Mouse (Mus musculus) pancreas, adult 10 weeks (tissue): Measurements from ENCODE around the gene Tk1. TPM values are rescaled to one million over a fixed set of nuclear protein-coding genes. Genes with fewer than 3 reads are reported as not detected.

Experiments used
- polyA plus RNA-seq: library from polyadenylated mRNA; stranded (reverse); fragments of 350-450 nt; fragmentation: Illumina TruSeq; extraction: RNeasy Lipid Tissue Mini Kit (QIAGEN cat#74804); gene quantifications from one replicate; pipeline ENCODE4 v1.2.3, GENCODE M21; 2015; ENCODE audit warnings: low read depth, low replicate concordance; ENCODE audit not compliant: insufficient read depth

Tk1 gene
- polyA plus RNA-seq, result not detected

DNA sequence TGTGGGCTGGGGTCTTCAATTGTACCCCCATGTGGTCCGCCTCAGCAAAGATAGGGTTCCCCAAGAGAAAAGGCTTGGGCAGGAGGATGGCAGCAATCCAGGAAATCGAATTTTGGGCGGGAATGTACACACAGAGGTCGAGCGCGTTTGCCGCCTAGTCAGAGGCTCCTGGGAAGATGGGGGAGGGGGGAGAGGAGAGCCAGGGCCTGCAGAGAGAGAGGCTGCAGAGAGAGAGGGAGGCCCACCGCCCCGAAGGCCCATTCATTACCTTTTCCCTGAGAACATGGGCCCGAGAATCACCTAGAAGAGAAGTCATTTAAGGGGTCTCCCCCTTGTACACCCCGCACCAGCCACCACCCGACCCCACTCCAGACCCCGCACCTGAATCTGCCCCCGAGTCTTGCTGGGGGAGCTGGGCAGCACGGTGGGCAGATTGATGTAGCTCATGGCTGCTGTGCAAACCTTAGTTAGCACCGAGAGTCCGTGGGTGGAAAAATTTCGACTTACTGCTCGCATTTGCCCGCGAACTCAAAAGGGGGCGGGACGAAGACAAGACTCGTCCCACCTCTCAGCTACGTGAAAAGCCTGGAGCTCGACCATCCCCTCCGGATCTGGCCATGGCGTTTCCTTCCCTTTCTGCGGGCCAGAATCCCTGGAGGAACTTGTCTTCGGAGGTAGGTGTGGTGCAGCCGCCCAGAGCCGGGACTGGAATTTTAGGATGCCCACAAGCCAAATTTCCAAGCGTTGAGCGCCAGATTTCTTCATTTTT lies at the start of gene Tk1, which contains the start of gene Afmid:
TSS of gene Tk1 (minus strand) at position 760 of the 769 bp plus-strand sequence.
TSS of gene Afmid (plus strand) at position 592 of the 769 bp plus-strand sequence.

DNA sequence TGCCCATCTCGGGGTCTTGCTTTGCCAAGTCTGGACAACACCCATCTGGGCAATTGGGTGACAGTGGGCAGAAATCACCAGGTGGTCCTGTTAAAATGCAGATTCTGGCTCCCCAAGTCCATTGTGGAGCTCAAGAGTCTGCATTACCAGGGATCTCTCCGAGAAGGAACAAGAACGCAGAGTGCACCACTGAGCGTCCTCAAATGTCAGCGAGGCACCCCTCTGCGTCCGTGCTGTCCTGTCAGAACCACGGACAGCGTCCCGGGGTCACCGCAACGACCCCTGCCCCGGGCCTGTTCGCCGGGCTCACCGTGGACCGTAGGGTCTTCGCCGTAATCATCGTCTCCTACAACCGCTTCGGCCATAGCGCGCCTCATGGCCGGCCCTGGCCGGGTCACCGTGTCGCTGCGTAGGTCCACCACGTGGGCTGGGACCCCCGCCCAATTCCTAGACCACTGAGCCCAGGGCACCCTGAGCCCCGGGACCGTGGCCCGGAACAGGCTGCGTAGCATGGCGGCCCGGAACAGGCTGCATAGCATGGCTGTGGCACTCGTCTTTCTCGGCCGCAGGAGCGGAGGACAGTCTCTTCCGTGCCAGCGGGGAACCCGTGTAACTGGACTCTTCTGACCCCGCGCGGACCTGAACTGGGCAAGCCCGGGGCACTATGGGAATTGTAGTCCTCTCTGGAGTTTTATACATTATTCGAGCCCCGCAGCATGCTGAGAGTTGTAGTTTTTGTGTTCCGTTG lies 47.1 kb upstream of the Tk1 start, which contains the start of gene Tha1:
TSS of gene Tha1 (minus strand) at position 621 of the 748 bp plus-strand sequence.

DNA sequence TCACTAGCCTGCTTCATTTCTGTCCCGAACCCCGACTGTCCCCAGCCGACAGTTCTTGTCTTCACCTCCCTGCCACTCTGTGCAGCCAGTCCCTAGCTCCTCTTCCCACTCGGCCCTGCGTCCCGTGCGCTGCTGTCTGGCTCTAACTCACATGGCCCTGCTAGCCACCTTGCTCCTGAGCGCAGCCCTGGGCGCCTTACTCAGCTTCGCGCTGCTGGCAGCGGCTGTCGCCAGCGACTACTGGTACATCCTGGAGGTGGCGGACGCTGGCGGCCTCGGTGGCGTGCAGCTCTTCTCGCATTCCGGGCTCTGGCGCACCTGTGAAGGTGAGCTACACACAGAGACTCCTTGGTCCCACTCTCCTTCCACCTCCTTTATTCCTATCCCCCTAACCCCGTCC lies 34.7 kb upstream of the Tk1 start, which contains the start of gene Tmem235:
TSS of gene Tmem235 (plus strand) at position 152 of the 400 bp plus-strand sequence.

DNA sequence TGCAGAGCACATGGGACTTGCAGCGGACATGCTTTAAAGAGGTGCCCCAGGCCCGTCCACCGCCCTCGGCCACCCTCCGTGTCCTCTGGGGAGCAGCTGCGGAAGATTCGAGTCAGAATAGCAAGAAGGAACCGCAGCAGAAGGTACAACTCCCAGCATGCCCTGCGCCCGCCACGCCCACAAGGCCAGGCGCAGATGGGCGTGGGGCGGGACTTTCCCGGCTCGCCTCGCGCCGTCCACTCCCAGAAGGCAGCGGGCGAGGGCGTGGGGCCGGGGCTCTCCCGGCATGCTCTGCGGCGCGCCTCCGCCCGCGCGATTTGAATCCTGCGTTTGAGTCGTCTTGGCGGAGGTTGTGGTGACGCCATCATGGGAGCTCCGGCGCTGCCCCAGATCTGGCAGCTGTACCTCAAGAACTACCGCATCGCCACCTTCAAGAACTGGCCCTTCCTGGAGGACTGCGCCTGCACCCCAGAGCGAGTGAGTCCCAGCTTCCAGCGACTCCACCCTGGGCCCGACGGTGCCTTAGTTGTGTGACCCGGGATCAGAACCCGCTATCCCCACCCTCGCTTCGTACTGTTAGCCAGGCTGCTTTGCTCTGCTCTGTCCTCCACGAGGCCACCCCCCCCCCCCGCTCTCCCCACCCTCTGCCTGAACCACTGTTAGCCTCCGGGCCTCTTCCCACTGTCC lies 23.2 kb upstream of the Tk1 start, which contains the start of gene Birc5:
TSS of gene Birc5 (plus strand) at position 267 of the 687 bp plus-strand sequence.

DNA sequence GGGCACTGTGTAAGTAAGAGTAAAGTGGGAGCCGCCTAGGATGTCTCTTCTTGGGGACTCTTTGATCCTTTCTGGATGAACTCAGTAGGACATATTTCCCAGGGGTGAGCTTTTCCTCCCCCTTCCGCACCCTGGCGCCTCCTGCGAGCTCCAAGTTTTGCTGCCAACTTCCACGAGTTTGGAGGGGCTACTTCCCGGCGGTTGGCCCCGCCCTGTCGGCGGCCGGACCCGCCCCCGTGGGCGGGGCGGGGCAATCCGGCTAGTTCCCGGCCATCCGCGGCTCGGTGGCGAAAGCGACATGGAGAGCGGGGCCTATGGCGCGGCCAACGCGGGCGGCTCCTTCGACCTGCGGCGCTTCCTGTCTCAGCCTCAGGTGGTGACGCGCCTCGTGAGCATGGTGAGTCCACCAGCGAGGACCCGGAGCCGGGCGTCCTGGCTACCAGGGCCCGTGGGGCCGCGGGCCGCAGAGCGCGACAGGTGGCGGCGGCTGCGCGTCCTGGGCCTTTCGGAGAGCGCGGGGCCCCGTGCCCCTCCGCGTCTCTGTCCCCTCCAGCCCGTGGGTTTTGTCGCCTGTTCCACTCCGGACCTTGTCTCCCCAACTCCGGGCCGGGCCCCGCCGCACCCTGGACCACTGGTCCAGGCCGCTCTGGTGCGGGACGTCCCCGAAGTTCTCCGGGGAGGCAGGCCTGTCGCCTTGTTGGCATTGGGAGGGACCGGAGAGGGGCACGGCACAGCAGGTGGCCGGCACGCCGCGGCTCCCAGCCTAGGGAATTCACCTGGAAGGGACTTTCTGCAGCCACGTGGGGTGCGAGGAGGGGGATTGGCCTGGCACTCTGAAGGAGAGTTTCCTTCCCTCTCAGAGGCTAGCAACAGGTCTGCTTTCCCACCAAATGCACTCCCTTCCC lies 16.2 kb downstream of the Tk1 start, which contains the start of the genes Gm20708 and Syngr2:
TSS of gene Gm20708 (plus strand) at position 262 of the 905 bp plus-strand sequence.
TSS of gene Syngr2 (plus strand) at position 262 of the 905 bp plus-strand sequence.

DNA sequence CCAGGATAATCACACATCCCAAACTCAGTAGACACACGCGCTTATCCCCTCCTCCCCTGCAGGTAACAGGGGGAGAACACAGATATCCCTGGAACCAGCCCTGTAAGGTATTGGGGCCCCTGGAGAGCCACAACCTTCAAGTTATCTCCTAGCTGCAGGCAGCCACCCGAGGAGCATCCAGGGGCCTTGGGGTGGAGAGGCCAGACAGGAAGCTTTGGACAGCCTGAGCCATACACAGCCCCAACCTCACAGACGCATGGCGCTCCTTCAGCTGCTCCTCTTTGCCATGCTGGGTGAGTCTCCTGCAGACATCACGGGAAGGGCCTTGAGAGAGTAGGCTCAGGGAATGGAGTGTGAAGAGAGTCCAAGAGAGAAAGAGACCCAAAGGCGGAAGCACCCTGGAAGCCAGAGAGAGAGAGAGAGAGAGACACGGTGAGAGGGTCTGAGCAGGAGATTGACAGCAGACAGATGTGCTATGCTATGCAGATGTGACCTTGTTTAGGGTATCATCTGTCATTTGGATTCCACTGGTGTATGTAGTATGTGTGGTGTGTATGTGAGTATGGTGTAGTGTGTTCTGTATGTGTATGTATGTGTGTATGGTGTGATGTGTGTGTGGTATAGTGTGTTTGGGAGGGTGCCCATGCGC lies 28.3 kb downstream of the Tk1 start, which contains the start of gene 6030468B19Rik:
TSS of gene 6030468B19Rik (plus strand) at position 150 of the 649 bp plus-strand sequence.

DNA sequence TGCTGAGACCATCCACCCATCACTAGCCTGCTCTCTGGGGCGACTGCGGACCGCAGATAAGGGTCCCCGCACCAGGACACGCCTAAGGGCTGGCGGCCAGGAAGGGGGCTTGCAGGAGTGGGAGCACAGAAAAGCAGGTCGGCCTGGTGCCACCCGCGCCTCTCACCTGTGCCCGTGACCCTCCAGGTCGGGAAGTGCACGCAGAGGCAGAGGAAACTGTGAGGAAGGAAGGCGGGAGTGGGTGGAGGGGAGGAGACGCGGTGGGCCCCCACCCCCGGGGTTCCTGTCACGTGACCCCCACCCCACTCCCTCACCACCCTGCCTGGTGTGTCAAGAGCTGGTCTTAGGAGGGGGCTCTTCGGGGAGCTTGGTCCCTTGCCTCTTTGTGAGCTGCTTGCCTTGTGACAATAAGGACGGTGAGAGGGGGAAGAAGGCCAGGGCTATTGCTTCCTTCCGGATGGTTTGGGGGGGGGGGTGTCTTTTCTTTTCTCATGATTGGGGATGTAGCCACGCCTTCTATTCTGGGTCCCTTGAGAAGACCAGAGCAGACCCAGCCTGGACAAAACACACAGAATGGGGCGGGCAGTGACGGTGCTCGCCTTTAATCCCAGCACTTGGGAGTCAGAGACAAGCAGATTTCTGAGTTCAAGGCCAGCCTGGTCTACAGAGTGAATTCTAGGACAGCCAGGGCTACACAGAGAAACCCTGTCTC lies 43.7 kb downstream of the Tk1 start, which contains the start of the genes Tmc8 and Tmc6:
TSS of gene Tmc8 (plus strand) at position 84 of the 712 bp plus-strand sequence.
TSS of gene Tmc6 (minus strand) at position 206 of the 712 bp plus-strand sequence.

Other genes starting within 250 kb of the Tk1 start
- gene Tnrc6c, start 171.8 kb downstream of the Tk1 start, polyA plus RNA-seq, result 6.8 TPM
- 1.0 TPM for gene Tmc8, start 44.0 kb downstream of the Tk1 start, polyA plus RNA-seq
- 24.3 TPM for gene Tmc6, start 43.9 kb downstream of the Tk1 start, polyA plus RNA-seq
- not detected for gene 6030468B19Rik, start 28.4 kb downstream of the Tk1 start, polyA plus RNA-seq
- gene Gm20708, start 16.4 kb downstream of the Tk1 start, polyA plus RNA-seq, result 2.9 TPM
- gene Syngr2, start 16.4 kb downstream of the Tk1 start, polyA plus RNA-seq, result 46.4 TPM
- 2.0 TPM for gene Afmid, start 168 bp downstream of the Tk1 start, polyA plus RNA-seq
- not detected for gene Birc5, start 23.2 kb upstream of the Tk1 start, polyA plus RNA-seq
- not detected for gene Tmem235, start 34.7 kb upstream of the Tk1 start, polyA plus RNA-seq
- 8.0 TPM for gene Tha1, start 47.4 kb upstream of the Tk1 start, polyA plus RNA-seq
- gene Socs3, start 144.0 kb upstream of the Tk1 start, polyA plus RNA-seq, result 4.4 TPM
- gene Pgs1, start 160.2 kb upstream of the Tk1 start, polyA plus RNA-seq, result 8.8 TPM